ENCODE assay signal across 20 mouse cellular contexts in genomic region chr2:50220574-50220973, GRCm38 (mm10).
DNase-seq lines count a peak whose midpoint lies in the region; ATAC-seq lines count a peak whose summit lies in the region.
"Had no signal": no experiment of that assay in that cellular context is flagged by ENCODE, and none has a peak within 500 bp of the region (broad histone marks: within the 10 kb centered on the region; RNA-seq: fewer than 3 reads in every experiment).

No protein-coding gene starts in this region.

- H3K9me3 ChIP-seq in hindbrain, embryonic 15.5 days = no peaks in the 10 kb centered on the region
- no peaks in the 10 kb centered on the region for H3K9me3 ChIP-seq in hindbrain, embryonic 10.5 days
- H3K9me3 ChIP-seq: forebrain, embryonic 12.5 days; heart, embryonic 15.5 days; liver, embryonic 13.5 days; stomach, embryonic 15.5 days had no signal

- H3K4me2 ChIP-seq in hindbrain, embryonic 15.5 days = no peak overlapping the region
- H3K4me2 ChIP-seq: forebrain, embryonic 12.5 days; heart, embryonic 15.5 days; liver, embryonic 13.5 days; stomach, embryonic 15.5 days had no signal

- no peak for DNase-seq in cerebellum, adult 11 months
- DNase-seq in hindbrain, embryonic 10.5 days (ENCODE audit: low spot score) = no peak
- peak; percentile 18 for DNase-seq in left cerebral cortex, postnatal 4 days
- DNase-seq in left cerebral cortex, postnatal 25 days (ENCODE audit: low spot score in 2 of 2) = no peak
- DNase-seq in cerebellum, postnatal 14 days = peak; percentile 53 to 63
- no peak for DNase-seq in right cerebral cortex, postnatal 36 days (ENCODE audit: low spot score in 2 of 2)
- DNase-seq: adrenal gland, postnatal 10 days; gastrocnemius, postnatal 36 days; heart, postnatal 36 days; kidney, adult 2 months; kidney, postnatal 36 days; liver, embryonic 13.5 days; lung, adult 2 months; lung, postnatal 14 days; thymus, postnatal 25 days had no signal

- no peak overlapping the region for H3K9ac ChIP-seq in hindbrain, embryonic 15.5 days
- H3K9ac ChIP-seq: forebrain, embryonic 12.5 days; heart, embryonic 15.5 days; liver, embryonic 13.5 days; stomach, embryonic 15.5 days had no signal

- WGBS in hindbrain, embryonic 15.5 days = 70% methylated on average over 7 of the region's 7 CpGs
- WGBS in hindbrain, embryonic 10.5 days = 82% methylated on average over 7 of the region's 7 CpGs

- H3K27ac ChIP-seq in hindbrain, embryonic 15.5 days (replicated peaks) = no peak overlapping the region
- no peak overlapping the region for H3K27ac ChIP-seq in hindbrain, embryonic 10.5 days
- H3K27ac ChIP-seq: forebrain, embryonic 12.5 days; heart, embryonic 15.5 days; liver, embryonic 13.5 days; stomach, embryonic 15.5 days had no signal

- no peaks in the 10 kb centered on the region for H3K4me1 ChIP-seq in hindbrain, embryonic 15.5 days (replicated peaks)
- H3K4me1 ChIP-seq in hindbrain, embryonic 10.5 days (replicated peaks) = no peaks in the 10 kb centered on the region
- H3K4me1 ChIP-seq: heart, embryonic 15.5 days; liver, embryonic 13.5 days; stomach, embryonic 15.5 days had no signal

- no peaks in the 10 kb centered on the region for H3K27me3 ChIP-seq in hindbrain, embryonic 15.5 days
- H3K27me3 ChIP-seq in hindbrain, embryonic 10.5 days (ENCODE audit: insufficient read depth, poor library complexity, severe bottlenecking) = no peaks in the 10 kb centered on the region
- H3K27me3 ChIP-seq: forebrain, embryonic 12.5 days; heart, embryonic 15.5 days; liver, embryonic 13.5 days; stomach, embryonic 15.5 days had no signal

- H3K4me3 ChIP-seq in hindbrain, embryonic 15.5 days = no peak overlapping the region
- no peak overlapping the region for H3K4me3 ChIP-seq in hindbrain, embryonic 10.5 days
- H3K4me3 ChIP-seq: forebrain, embryonic 12.5 days; heart, embryonic 15.5 days; liver, embryonic 13.5 days; stomach, embryonic 15.5 days had no signal

- no peaks in the 10 kb centered on the region for H3K36me3 ChIP-seq in hindbrain, embryonic 15.5 days
- H3K36me3 ChIP-seq in hindbrain, embryonic 10.5 days = no peaks in the 10 kb centered on the region
- H3K36me3 ChIP-seq: forebrain, embryonic 12.5 days; heart, embryonic 15.5 days; liver, embryonic 13.5 days; stomach, embryonic 15.5 days had no signal

- ATAC-seq in cerebellum, adult (ENCODE audit: insufficient number of reproducible peaks, low FRiP score, low TSS enrichment) = peak; percentile 76
- peak; percentile 38; the same call in 1 of the 2 replicates for ATAC-seq in hindbrain, embryonic 15.5 days (ENCODE audit: low FRiP score, low read depth)

- intact Hi-C loops in left cerebral cortex, postnatal 4 days (cut with DNase I) = no loop called here
- intact Hi-C loops in left cerebral cortex, postnatal 25 days (cut with DNase I) = no loop called here

Comparison
In these comparisons a context has a peak if more than half of its experiments do, and no peak if none do; other contexts are left out.
1. DNase-seq: peak in left cerebral cortex, postnatal 4 days (single experiment) and cerebellum, postnatal 14 days (2 of 2); none in cerebellum, adult 11 months (single experiment), hindbrain, embryonic 10.5 days (single experiment), left cerebral cortex, postnatal 25 days (0 of 2) and right cerebral cortex, postnatal 36 days (0 of 2).